Mouse (Mus musculus): ENCODE measurements around the gene Cyp24a1.

Cyp24a1 gene

DNA sequence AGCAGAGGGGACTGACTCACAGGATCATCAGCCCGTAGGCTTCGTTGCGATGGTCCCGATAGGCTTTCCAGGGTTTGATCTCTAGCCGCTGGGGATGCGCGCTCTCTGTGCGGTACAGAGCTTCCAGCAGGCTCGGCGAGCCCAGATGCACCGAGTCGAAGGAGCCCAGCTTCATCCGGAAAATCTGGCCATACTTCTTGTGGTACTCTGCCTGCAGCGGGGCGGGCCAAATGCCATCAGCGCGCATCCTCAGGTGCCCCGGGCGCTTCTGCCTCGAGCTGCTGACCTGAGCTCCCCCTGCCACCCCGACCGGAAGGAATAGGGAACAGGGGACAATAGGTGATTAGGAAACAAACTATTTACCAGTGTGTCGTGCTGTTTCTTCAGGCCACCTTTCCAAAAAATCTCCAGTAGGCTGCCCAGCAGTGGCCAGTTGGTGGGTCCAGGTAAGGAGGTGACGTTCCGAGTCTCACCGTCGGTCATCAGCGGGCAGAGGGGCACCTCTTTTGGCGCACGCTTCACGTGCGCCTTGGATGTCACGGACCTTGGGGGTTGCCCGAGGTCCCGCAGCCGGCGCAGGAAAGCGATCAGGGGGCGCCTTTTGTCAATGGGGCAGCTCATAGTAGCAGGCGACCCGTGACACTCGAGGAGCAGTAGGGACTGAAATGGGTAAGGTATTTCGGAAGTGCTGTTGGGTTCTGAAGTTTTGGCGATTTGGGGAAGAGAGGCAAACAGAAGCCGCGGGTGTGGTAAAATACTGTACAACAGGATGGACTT lies 603 bp downstream of the Cyp24a1 start, which contains the start of gene Pfdn4:
TSS of gene Pfdn4 (plus strand) at position 275 of the 777 bp plus-strand sequence.
- intact Hi-C loops (cut with DNase I): no loop called here

DNA sequence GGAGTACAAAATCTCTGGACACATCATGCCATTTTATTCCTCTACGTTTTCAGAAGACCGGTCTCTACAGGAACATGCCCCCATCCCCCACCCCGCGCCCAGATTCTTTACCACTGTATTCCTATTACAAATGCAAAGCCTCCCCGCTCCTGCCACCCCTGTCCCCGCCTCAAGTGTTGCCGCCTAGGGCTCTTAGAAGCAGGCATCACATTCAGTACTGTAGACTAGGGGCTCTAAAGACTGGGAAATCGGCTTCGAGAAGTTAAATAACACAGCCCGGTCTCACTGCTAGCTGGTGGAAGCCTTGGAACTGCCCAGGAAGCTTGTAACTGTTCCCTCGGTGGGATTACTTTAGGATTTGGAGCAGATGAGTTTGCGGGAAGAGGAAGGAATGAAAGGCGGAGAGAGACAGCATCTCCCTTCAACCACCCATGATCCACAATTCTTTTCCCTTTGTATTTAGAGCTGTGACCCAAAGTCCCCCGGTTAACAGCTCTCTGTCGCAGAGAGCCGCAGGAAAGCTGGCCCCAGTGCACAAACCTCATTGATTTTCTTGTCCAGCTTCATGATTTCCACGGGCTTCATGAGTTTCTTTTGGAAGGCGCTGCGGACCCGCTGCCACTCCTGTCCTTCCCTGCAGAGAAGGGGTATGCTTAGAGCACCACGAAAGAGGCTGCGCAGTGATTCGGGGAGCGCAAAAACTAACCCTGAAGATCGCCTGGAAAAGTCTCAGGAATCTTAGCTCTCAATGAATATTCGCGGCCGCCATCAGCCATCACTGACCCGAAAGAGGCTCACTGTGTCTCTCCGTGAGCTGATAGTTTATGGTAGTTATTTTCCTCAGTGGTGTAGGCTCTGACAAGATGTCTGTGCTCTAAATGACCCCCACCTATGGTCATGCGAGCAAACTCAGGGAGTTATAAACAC lies 1.9 kb downstream of the Cyp24a1 start:
- intact Hi-C loops (cut with DNase I): no loop called here

GRCm38 (mm10) chr2:170487890-170488502 lies 8.9 kb downstream of the Cyp24a1 start:
- intact Hi-C loops (cut with DNase I): loop anchor here (2.0 to 5.0 kb wide), 2 partner anchors 21 to 36 kb away; no protein-coding TSS in a partner anchor

DNA sequence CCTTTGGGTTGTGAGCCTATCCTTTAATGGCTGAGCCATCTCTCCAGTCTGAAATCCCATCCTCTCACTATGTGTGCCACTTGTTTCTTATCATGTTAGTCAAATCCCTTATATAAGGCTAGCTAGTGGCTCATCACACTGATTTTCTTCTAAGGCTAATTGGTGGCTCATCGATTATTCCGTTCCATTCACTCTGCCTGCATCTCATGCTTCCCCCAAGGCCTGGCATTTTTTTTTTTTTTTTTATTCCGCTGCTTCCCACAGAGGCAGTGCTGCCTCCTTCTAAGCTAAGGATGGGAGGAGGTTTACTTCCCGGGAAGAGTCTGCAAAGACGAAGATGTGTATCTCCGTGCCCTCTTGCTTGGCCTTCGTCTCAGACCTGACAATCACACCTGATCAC lies 9.7 kb downstream of the Cyp24a1 start:
- intact Hi-C loops (cut with DNase I): loop anchor here (5.0 kb wide), 1 partner anchor 35 kb away; no protein-coding TSS in a partner anchor

DNA sequence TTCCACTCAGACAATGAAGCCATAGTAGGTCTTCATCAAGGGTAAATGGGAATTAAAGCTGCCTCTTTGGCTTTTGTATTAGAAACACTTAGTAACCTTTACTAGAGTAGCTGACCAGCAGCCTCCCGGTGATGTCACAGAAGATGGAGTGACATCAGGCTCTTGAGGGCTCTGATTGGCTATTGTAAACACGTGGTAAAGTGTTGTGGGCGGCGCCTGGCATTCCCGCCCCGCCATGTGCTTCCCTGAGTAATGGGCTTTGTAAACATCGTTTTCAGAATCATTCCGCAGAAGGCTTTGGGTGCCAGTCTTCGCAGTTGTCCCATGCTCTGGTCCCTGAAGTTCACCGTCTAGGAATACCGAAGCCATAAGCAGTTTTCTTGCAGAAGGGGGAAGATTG lies 13.0 kb downstream of the Cyp24a1 start:
- intact Hi-C loops (cut with DNase I): no loop called here

- intact Hi-C loops (cut with DNase I): no loop called here
These were observed 14.9 kb downstream of the Cyp24a1 start for GRCm38 (mm10) chr2:170482019-170482540.

GRCm38 (mm10) chr2:170476643-170477042 lies 20.3 kb downstream of the Cyp24a1 start:
- intact Hi-C loops (cut with DNase I): no loop called here

- intact Hi-C loops (cut with DNase I): no loop called here
These were observed 20.7 kb downstream of the Cyp24a1 start for GRCm38 (mm10) chr2:170476215-170476614.

- intact Hi-C loops (cut with DNase I): no loop called here
These were observed 21.8 kb downstream of the Cyp24a1 start for GRCm38 (mm10) chr2:170475164-170475563.

- intact Hi-C loops (cut with DNase I): no loop called here
These were observed 22.8 kb downstream of the Cyp24a1 start for GRCm38 (mm10) chr2:170474125-170474524.

DNA sequence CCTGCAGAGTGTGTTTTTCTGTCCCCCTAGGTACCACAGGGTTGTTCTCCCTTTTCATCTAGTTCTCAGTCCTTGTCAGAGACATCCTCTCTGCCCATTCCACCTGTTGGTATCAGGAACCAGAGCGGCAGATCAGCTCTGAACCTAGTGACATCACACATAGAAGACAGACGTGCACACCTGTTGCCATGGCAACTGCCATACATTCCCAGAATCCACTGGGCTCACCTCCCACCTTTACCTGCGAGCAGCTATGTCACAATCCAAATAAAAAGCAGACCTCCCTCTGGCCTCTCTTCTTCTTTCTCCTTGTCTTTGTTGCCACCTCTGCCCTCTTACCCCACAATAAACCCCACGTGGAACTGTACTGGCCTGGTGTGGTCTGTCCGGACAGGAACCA lies 26.4 kb downstream of the Cyp24a1 start:
- intact Hi-C loops (cut with DNase I): no loop called here

DNA sequence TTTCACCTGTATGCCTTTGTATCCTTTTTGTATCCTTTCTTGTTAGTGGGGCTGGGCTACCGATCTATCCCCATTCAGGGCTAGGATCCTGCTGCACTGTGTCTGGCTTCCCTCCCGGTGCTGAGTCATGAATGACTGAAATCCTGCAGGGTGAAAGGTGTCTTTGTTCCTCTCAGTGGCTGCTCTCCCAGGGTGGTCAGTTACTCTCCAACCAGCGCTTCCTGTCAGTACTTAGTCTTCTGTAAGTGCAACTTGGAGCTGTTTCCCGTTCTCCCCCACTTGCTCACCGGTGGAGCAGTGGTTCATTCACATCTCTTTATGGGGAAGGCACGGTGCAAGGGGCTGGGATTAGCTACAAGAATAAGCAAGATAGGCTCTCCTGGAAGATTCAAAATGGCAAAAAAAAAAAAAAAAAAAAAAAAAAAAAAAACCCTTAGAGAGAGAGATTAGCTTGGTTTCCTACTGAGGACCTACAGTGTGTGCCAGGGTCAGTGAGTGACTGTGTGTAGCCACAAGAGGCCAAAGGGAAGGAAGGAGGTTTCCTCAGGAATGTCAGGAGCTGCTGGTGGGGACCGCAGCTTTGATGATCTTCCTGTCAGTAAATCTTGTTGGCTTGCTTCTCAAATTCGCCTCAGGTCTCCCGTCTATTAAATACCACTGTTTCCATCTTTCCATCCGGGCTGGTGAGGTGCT lies 27.2 kb downstream of the Cyp24a1 start:
- intact Hi-C loops (cut with DNase I): no loop called here

- intact Hi-C loops (cut with DNase I): no loop called here
These were observed 28.9 kb downstream of the Cyp24a1 start for GRCm38 (mm10) chr2:170468009-170468408.

DNA sequence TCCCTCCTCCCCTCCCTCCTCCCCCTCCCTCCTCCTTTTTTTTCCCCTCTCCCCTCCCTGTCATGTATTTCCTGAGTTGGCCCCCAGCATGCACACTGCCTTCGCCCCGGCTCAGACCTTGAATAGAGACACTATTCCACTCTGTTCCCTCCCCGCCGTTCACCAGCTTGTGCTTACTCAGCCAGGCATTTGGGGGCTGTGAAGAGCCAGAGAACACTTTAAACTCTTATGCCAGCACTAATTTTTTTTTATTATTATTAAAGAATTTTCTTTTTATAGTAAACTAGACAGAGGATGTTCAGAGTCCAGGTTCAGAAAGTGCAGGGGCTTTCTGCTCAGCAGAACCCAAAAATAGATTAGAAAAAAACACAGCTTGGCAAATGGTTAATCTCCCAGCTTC lies 32.1 kb downstream of the Cyp24a1 start:
- intact Hi-C loops (cut with DNase I): no loop called here

- intact Hi-C loops (cut with DNase I): no loop called here
These were observed 35.3 kb downstream of the Cyp24a1 start for GRCm38 (mm10) chr2:170461652-170462051.

DNA sequence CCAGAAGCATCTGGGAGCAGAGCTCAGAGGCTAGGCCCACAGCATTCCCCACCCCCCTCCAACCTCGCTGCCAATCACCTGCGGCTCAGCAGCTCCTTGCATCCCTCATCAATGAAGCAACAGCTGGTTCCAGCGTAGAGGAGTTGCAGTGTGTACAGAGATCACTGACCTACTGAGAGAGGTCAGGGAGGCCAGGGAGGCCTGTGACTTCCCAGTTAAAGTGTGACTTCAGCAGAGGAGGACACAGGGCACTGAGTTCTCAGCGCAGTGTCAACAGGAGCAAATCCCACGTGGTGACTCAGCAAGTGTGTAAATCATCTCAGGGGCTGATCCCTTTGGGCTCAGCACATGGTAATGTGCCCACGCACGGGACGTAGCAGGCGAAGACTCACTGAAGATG lies 37.1 kb downstream of the Cyp24a1 start:
- intact Hi-C loops (cut with DNase I): no loop called here

GRCm38 (mm10) chr2:170459183-170459582 lies 37.8 kb downstream of the Cyp24a1 start:
- intact Hi-C loops (cut with DNase I): no loop called here

- intact Hi-C loops (cut with DNase I): loop anchor here (5.0 kb wide), 1 partner anchor 33 kb away; no protein-coding TSS in a partner anchor
These were observed 43.1 kb downstream of the Cyp24a1 start for GRCm38 (mm10) chr2:170453809-170454208.

DNA sequence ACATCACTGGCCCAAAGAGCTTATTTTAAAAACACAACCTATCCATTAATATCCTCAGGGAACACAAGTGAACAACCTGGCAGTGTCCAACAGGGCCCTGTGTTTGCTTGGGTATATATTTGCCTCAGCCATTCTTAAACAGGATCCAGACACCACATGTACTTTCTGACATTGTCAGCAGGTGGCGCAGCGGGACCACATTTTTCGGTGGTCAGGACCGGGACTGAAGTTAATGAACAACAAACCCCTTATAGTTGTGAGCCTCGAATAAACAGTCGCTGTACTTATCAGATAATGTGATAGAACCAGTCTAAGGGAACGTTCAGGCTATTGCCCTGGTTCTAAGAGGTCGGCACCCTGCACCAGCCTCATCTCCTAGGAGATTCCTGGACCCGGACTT lies 46.0 kb downstream of the Cyp24a1 start:
- intact Hi-C loops (cut with DNase I): loop anchor here (1.0 to 5.0 kb wide), 2 partner anchors 36 to 57 kb away; no protein-coding TSS in a partner anchor

DNA sequence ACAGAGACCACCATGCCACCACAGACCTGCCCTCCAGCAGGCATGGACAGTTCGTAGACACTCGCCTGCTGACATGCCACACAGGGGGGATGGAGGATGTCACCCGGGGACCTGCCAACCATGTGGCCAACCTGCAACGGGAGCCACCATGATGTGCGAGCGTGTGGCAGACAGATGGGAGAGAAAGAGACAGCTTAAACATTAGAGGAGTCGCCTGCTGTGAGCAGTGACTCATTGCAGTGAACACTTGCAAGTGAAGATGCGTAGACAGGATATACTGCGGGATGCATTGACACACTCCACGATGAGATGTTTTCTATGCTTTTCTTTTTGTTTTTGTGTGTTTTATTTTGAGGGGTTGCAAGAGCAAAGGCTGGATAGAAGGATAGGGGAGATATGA lies 49.3 kb downstream of the Cyp24a1 start:
- intact Hi-C loops (cut with DNase I): no loop called here
